Mouse (Mus musculus) midbrain, embryonic 12.5 days (tissue): Measurements from ENCODE around the gene Gnmt. TPM values are rescaled to one million over a fixed set of nuclear protein-coding genes. Genes with fewer than 3 reads are reported as not detected.
A peak's percentile ranks its signal among the peaks of the same experiment; 100 is the strongest.

Experiments used
- ATAC-seq: fragments of 200-750 bp; cut with Nextera tagmentation; 2 replicates; pipeline ENCODE4 v1.8.0; 2017; ENCODE audit warnings: low read depth, moderate TSS enrichment, moderate library complexity; ENCODE audit not compliant: low FRiP score
- H3K27ac ChIP-seq: fragments of 300-500 bp; sonication (generic); replicated peaks from 2 replicates; pipeline ENCODE4 v1.5.1; 2016; ENCODE audit warnings: mild to moderate bottlenecking
- H3K27me3 ChIP-seq: fragments of 300-500 bp; sonication (generic); 2 replicates; pipeline ENCODE4 v1.6.1; 2016; ENCODE audit warnings: mild to moderate bottlenecking
- H3K36me3 ChIP-seq: fragments of 300-500 bp; sonication (generic); 2 replicates; pipeline ENCODE4 v1.6.1; 2016
- H3K4me1 ChIP-seq: fragments of 300-500 bp; sonication (generic); 2 replicates; pipeline ENCODE4 v1.6.1; 2016
- H3K4me2 ChIP-seq: fragments of 300-500 bp; sonication (generic); replicated peaks from 2 replicates; pipeline ENCODE4 v1.6.1; 2016; ENCODE audit warnings: mild to moderate bottlenecking, moderate library complexity
- H3K4me3 ChIP-seq: fragments of 300-500 bp; sonication (generic); 2 replicates; pipeline ENCODE4 v1.5.1; 2016; ENCODE audit warnings: mild to moderate bottlenecking
- H3K9ac ChIP-seq: fragments of 300-500 bp; sonication (generic); replicated peaks from 2 replicates; pipeline ENCODE4 v1.6.1; 2016; ENCODE audit warnings: mild to moderate bottlenecking, moderate library complexity
- H3K9me3 ChIP-seq: fragments of 300-500 bp; sonication (generic); 2 replicates; pipeline ENCODE4 v1.6.1; 2016; ENCODE audit warnings: mild to moderate bottlenecking
- WGBS: fragments of 180-500 bp; shearing (Covaris S2); methylation state at CpG from one replicate; pipeline ENCODE4 v1.1.7; 2016; 5-methylcytosine and 5-hydroxymethylcytosine counted together
- polyA plus RNA-seq: library from polyadenylated mRNA; unstranded; fragments of >200 nt; fragmentation: Nextera tagmentation; extraction: Ambion mirVana; gene quantifications from 2 replicates; pipeline ENCODE4 v1.2.1, GENCODE M21; 2016

Gene Gnmt
- polyA plus RNA-seq, 1 experiment from 2014 or later: 0.75 TPM

- H3K36me3 ChIP-seq: peaks cover 34% of the 10 kb centered on the region
- ATAC-seq: no peak
- no peaks in the 10 kb centered on the region for H3K9me3 ChIP-seq
- H3K4me3 ChIP-seq: no peak overlapping the region
- WGBS: 64% methylated on average over 10 of the region's 10 CpGs
- H3K27me3 ChIP-seq: no peaks in the 10 kb centered on the region
- no peak overlapping the region for H3K9ac ChIP-seq
- H3K4me2 ChIP-seq: no peak overlapping the region
- no peak overlapping the region for H3K27ac ChIP-seq
- H3K4me1 ChIP-seq: no peaks in the 10 kb centered on the region
Observed at GRCm38 (mm10) chr17:46736160-46736559, 7.2 kb upstream of the Gnmt start.

- ATAC-seq: no peak
- H3K9me3 ChIP-seq: no peaks in the 10 kb centered on the region
- H3K36me3 ChIP-seq: peaks cover 32% of the 10 kb centered on the region
- H3K4me3 ChIP-seq: no peak overlapping the region
- no peaks in the 10 kb centered on the region for H3K27me3 ChIP-seq
- no peak overlapping the region for H3K27ac ChIP-seq
- H3K4me1 ChIP-seq: no peaks in the 10 kb centered on the region
- no peak overlapping the region for H3K9ac ChIP-seq
- no peak overlapping the region for H3K4me2 ChIP-seq
- 90% methylated on average over 7 of the region's 7 CpGs for WGBS
Observed at GRCm38 (mm10) chr17:46735287-46735686, 6.3 kb upstream of the Gnmt start.

- no peak for ATAC-seq
- WGBS: 92% methylated on average over 3 of the region's 3 CpGs
Observed at GRCm38 (mm10) chr17:46734055-46734454, 5.1 kb upstream of the Gnmt start.

GRCm38 (mm10) chr17:46728496-46728895, 472 bp downstream of the Gnmt start:
- Histone ChIP-seq H3K9ac (0 out of 2 replicates have a peak overlapping the region, but pooled peaks have one; percentile 17), H3K4me1 (no peaks in the 10 kb centered on the region), H3K27ac (no peak overlapping the region), H3K4me3 (no peak overlapping the region), H3K4me2 (no peak overlapping the region), H3K9me3 (no peaks in the 10 kb centered on the region), H3K36me3 (peaks cover 11% of the 10 kb centered on the region; the same call in 1 of the 2 replicates), H3K27me3 (peaks cover 23% of the 10 kb centered on the region)
- ATAC-seq: no peak
- WGBS: 52% methylated on average over 11 of the region's 11 CpGs

More at GRCm38 (mm10) chr17:46734055-46734454, 5.1 kb upstream of the Gnmt start:
- Histone ChIP-seq H3K4me2 (no peak overlapping the region), H3K9ac (no peak overlapping the region), H3K36me3 (peaks cover 31% of the 10 kb centered on the region), H3K4me1 (no peaks in the 10 kb centered on the region), H3K27ac (no peak overlapping the region), H3K9me3 (no peaks in the 10 kb centered on the region), H3K27me3 (peaks cover 10% of the 10 kb centered on the region), H3K4me3 (no peak overlapping the region)

GRCm38 (mm10) chr17:46728021-46728420, 947 bp downstream of the Gnmt start:
- no peak overlapping the region for H3K27ac ChIP-seq
- H3K4me2 ChIP-seq: no peak overlapping the region
- peaks cover 16% of the 10 kb centered on the region for H3K36me3 ChIP-seq
- H3K9me3 ChIP-seq: no peaks in the 10 kb centered on the region
- H3K27me3 ChIP-seq: peaks cover 23% of the 10 kb centered on the region
- no peaks in the 10 kb centered on the region for H3K4me1 ChIP-seq
- H3K4me3 ChIP-seq: no peak overlapping the region
- WGBS: 42% methylated on average over 6 of the region's 6 CpGs
- no peak for ATAC-seq
- no peak overlapping the region for H3K9ac ChIP-seq

GRCm38 (mm10) chr17:46727271-46727670, 1.7 kb downstream of the Gnmt start:
- no peak overlapping the region for H3K27ac ChIP-seq

GRCm38 (mm10) chr17:46725731-46726645, 3.0 kb downstream of the Gnmt start:
- H3K27ac ChIP-seq: no peak overlapping the region
- H3K27me3 ChIP-seq: peaks cover 23% of the 10 kb centered on the region
- H3K36me3 ChIP-seq: peaks cover 28% of the 10 kb centered on the region
- no peaks in the 10 kb centered on the region for H3K9me3 ChIP-seq
- no peaks in the 10 kb centered on the region for H3K4me1 ChIP-seq
- ATAC-seq: no peak
- no peak overlapping the region for H3K4me3 ChIP-seq
- no peak overlapping the region for H3K4me2 ChIP-seq
- WGBS: 92% methylated on average over 26 of the region's 26 CpGs
- no peak overlapping the region for H3K9ac ChIP-seq

More at GRCm38 (mm10) chr17:46727271-46727670, 1.7 kb downstream of the Gnmt start:
- no peak overlapping the region for H3K9ac ChIP-seq
- ATAC-seq: no peak
- H3K9me3 ChIP-seq: no peaks in the 10 kb centered on the region
- 88% methylated on average over 11 of the region's 11 CpGs for WGBS
- H3K36me3 ChIP-seq: peaks cover 20% of the 10 kb centered on the region
- H3K27me3 ChIP-seq: peaks cover 23% of the 10 kb centered on the region
- H3K4me2 ChIP-seq: no peak overlapping the region
- H3K4me1 ChIP-seq: no peaks in the 10 kb centered on the region
- no peak overlapping the region for H3K4me3 ChIP-seq

GRCm38 (mm10) chr17:46725273-46725672, 3.7 kb downstream of the Gnmt start:
- Histone ChIP-seq H3K4me2 (no peak overlapping the region), H3K9ac (no peak overlapping the region), H3K4me1 (no peaks in the 10 kb centered on the region), H3K27me3 (peaks cover 23% of the 10 kb centered on the region), H3K36me3 (peaks cover 34% of the 10 kb centered on the region), H3K27ac (no peak overlapping the region), H3K4me3 (no peak overlapping the region), H3K9me3 (no peaks in the 10 kb centered on the region)
- ATAC-seq: 0 out of 2 replicates have a peak, but pooled peaks have one; percentile 34
- 52% methylated on average over 9 of the region's 9 CpGs for WGBS

GRCm38 (mm10) chr17:46724477-46725084, 4.4 kb downstream of the Gnmt start:
- Histone ChIP-seq H3K4me3 (no peak overlapping the region), H3K9ac (no peak overlapping the region), H3K27me3 (peaks cover 18% of the 10 kb centered on the region), H3K27ac (no peak overlapping the region), H3K4me1 (no peaks in the 10 kb centered on the region), H3K36me3 (peaks cover 34% of the 10 kb centered on the region), H3K4me2 (no peak overlapping the region), H3K9me3 (no peaks in the 10 kb centered on the region)
- no peak for ATAC-seq
- 88% methylated on average over 16 of the region's 20 CpGs for WGBS

- H3K36me3 ChIP-seq: peaks cover 44% of the 10 kb centered on the region
- no peaks in the 10 kb centered on the region for H3K27me3 ChIP-seq
- H3K9me3 ChIP-seq: no peaks in the 10 kb centered on the region
- ATAC-seq: no peak
- H3K4me3 ChIP-seq: no peak overlapping the region
- 84% methylated on average over 7 of the region's 7 CpGs for WGBS
- H3K9ac ChIP-seq: no peak overlapping the region
- H3K27ac ChIP-seq: no peak overlapping the region
- no peaks in the 10 kb centered on the region for H3K4me1 ChIP-seq
- H3K4me2 ChIP-seq: no peak overlapping the region
Observed at GRCm38 (mm10) chr17:46721077-46721476, 7.9 kb downstream of the Gnmt start.

GRCm38 (mm10) chr17:46714756-46715481, 14.0 kb downstream of the Gnmt start:
- ATAC-seq: no peak
- Histone ChIP-seq H3K27ac (no peak overlapping the region), H3K9me3 (no peaks in the 10 kb centered on the region), H3K36me3 (peaks cover 36% of the 10 kb centered on the region), H3K4me1 (peaks cover 19% of the 10 kb centered on the region), H3K4me2 (no peak overlapping the region), H3K27me3 (no peaks in the 10 kb centered on the region), H3K9ac (no peak overlapping the region), H3K4me3 (no peak overlapping the region)
- WGBS: 96% methylated on average over 11 of the region's 11 CpGs

GRCm38 (mm10) chr17:46713849-46714248, 15.1 kb downstream of the Gnmt start:
- Histone ChIP-seq H3K4me3 (no peak overlapping the region), H3K4me1 (peaks cover 19% of the 10 kb centered on the region), H3K27ac (no peak overlapping the region), H3K27me3 (no peaks in the 10 kb centered on the region), H3K9ac (no peak overlapping the region), H3K4me2 (no peak overlapping the region), H3K36me3 (peaks cover 36% of the 10 kb centered on the region), H3K9me3 (no peaks in the 10 kb centered on the region)
- no peak for ATAC-seq
- WGBS: 91% methylated on average over 9 of the region's 9 CpGs
